Mouse (Mus musculus): ENCODE measurements around the gene Prkce.

The Prkce gene

GRCm38 (mm10) chr17:86167320-86168230 is at the start of gene Prkce:
Gene Prkce, plus strand, starts transcription at chr17:86167785.
- CTCF ChIA-PET, result interaction anchor here (0.7 to 1.7 kb wide), 10 partner anchors 50 to 540 kb away, joined by 3 to 6 read pairs (median 4); no protein-coding TSS in a partner anchor
- POLR2A ChIA-PET, result interaction anchor here (0.7 to 1.7 kb wide), 8 partner anchors 9 to 1170 kb away, joined by 3 to 8 read pairs (median 4); partner anchors contain the start of gene Srbd1 (in 1 of the 4)

GRCm38 (mm10) chr17:86123146-86123545 is 44.4 kb upstream of the Prkce start:
- POLR2A ChIA-PET, result no interaction called here
- CTCF ChIA-PET, result no interaction called here

- CTCF ChIA-PET, result interaction anchor here in 1 of 4 experiments (0.6 kb wide), 2 partner anchors 12 to 126 kb away, joined by 3 read pairs; no protein-coding TSS in a partner anchor
- POLR2A ChIA-PET, result no interaction called here
Observed at GRCm38 (mm10) chr17:86125908-86126307, 41.7 kb upstream of the Prkce start.

- POLR2A ChIA-PET, result interaction anchor here in 2 of 4 experiments (0.6 to 1.2 kb wide), 2 partner anchors 9 to 12 kb away, joined by 3 to 4 read pairs; no protein-coding TSS in a partner anchor
Observed at GRCm38 (mm10) chr17:86128198-86128597, 39.4 kb upstream of the Prkce start.

GRCm38 (mm10) chr17:86132534-86132933 is 35.1 kb upstream of the Prkce start:
- CTCF ChIA-PET, result interaction anchor here in 2 of 4 experiments (0.6 to 1.4 kb wide), 7 partner anchors 13 to 467 kb away, joined by 3 to 5 read pairs (median 4); partner anchors contain the start of gene Srbd1 (in 1 of the 2)
- POLR2A ChIA-PET, result interaction anchor here in 1 of 4 experiments (1.2 to 3.2 kb wide), 2 partner anchors 13 to 16 kb away, joined by 5 to 13 read pairs; partner anchors contain the start of gene Srbd1

More at GRCm38 (mm10) chr17:86128198-86128597, 39.4 kb upstream of the Prkce start:
- CTCF ChIA-PET, result no interaction called here

GRCm38 (mm10) chr17:86134461-86134860 is 33.1 kb upstream of the Prkce start:
- ChIA-PET CTCF (interaction anchor here in 2 of 4 experiments (0.7 to 3.1 kb wide), 3 partner anchors 11 to 470 kb away, joined by 5 to 13 read pairs (median 5); partner anchors contain the start of gene Srbd1 (in 1 of the 2)), POLR2A (interaction anchor here in 1 of 4 experiments (0.5 to 1.3 kb wide), 4 partner anchors 18 to 166 kb away, joined by 3 read pairs; no protein-coding TSS in a partner anchor)

GRCm38 (mm10) chr17:86135835-86136234 is 31.8 kb upstream of the Prkce start:
- POLR2A ChIA-PET, result interaction anchor here in 2 of 4 experiments (1.0 to 1.3 kb wide), 2 partner anchors 19 to 20 kb away, joined by 3 read pairs; no protein-coding TSS in a partner anchor
- CTCF ChIA-PET, result interaction anchor here (0.6 to 3.1 kb wide), 14 partner anchors 9 to 1581 kb away, joined by 3 to 13 read pairs (median 3); partner anchors contain the start of gene Srbd1 (in 2 of the 4)

- ChIA-PET POLR2A (interaction anchor here in 2 of 4 experiments (0.7 to 1.9 kb wide), 16 partner anchors 12 to 609 kb away, joined by 3 to 5 read pairs (median 3); partner anchors contain the start of gene Epas1 (in 1 of the 2)), CTCF (interaction anchor here in 3 of 4 experiments (0.6 to 1.4 kb wide), 7 partner anchors 9 to 82 kb away, joined by 3 to 5 read pairs (median 5); no protein-coding TSS in a partner anchor)
Observed at GRCm38 (mm10) chr17:86144537-86145078, 23.0 kb upstream of the Prkce start.

GRCm38 (mm10) chr17:86145079-86145951 is 22.3 kb upstream of the Prkce start, which contains the start of gene Srbd1:
Gene Srbd1, minus strand, starts transcription at chr17:86145175.
- POLR2A ChIA-PET, result interaction anchor here in 3 of 4 experiments (0.6 to 1.9 kb wide), 19 partner anchors 12 to 1301 kb away, joined by 3 to 5 read pairs (median 3); partner anchors contain the start of genes Calm2 (in 1 of the 3) and Epas1 (in 1 of the 3)
- CTCF ChIA-PET, result interaction anchor here in 3 of 4 experiments (0.6 to 1.4 kb wide), 7 partner anchors 10 to 956 kb away, joined by 3 to 8 read pairs (median 5); no protein-coding TSS in a partner anchor

GRCm38 (mm10) chr17:86149726-86150125 is 17.9 kb upstream of the Prkce start:
- POLR2A ChIA-PET, result interaction anchor here in 1 of 4 experiments (1.0 to 1.5 kb wide), 2 partner anchors 12 to 958 kb away, joined by 5 read pairs; partner anchors contain the start of gene Socs5
- CTCF ChIA-PET, result interaction anchor here in 1 of 4 experiments (0.7 kb wide), 1 partner anchor 12 kb away, joined by 3 read pairs; no protein-coding TSS in a partner anchor

- ChIA-PET CTCF (interaction anchor here in 2 of 4 experiments (0.6 to 1.2 kb wide), 3 partner anchors 9 to 15 kb away, joined by 3 to 5 read pairs (median 4); no protein-coding TSS in a partner anchor), POLR2A (interaction anchor here in 2 of 4 experiments (0.6 to 1.0 kb wide), 3 partner anchors 10 to 849 kb away, joined by 3 to 5 read pairs (median 4); no protein-coding TSS in a partner anchor)
Observed at GRCm38 (mm10) chr17:86150867-86151348, 16.7 kb upstream of the Prkce start.

- POLR2A ChIA-PET, result interaction anchor here in 1 of 4 experiments (1.1 to 1.4 kb wide), 2 partner anchors 9 to 12 kb away, joined by 3 to 4 read pairs; partner anchors contain the start of gene Srbd1
- CTCF ChIA-PET, result interaction anchor here in 1 of 4 experiments (0.8 kb wide), 1 partner anchor 1563 kb away, joined by 4 read pairs; no protein-coding TSS in a partner anchor
Observed at GRCm38 (mm10) chr17:86156999-86157398, 10.6 kb upstream of the Prkce start.

- POLR2A ChIA-PET, result interaction anchor here in 1 of 4 experiments (1.2 to 2.2 kb wide), 2 partner anchors 23 to 283 kb away, joined by 3 to 13 read pairs; no protein-coding TSS in a partner anchor
- CTCF ChIA-PET, result interaction anchor here (0.6 to 3.4 kb wide), 9 partner anchors 8 to 882 kb away, joined by 3 to 33 read pairs (median 4); no protein-coding TSS in a partner anchor
Observed at GRCm38 (mm10) chr17:86162672-86163071, 4.9 kb upstream of the Prkce start.

GRCm38 (mm10) chr17:86164416-86164815 is 3.2 kb upstream of the Prkce start:
- CTCF ChIA-PET, result no interaction called here

GRCm38 (mm10) chr17:86166051-86166566 is 1.5 kb upstream of the Prkce start:
- CTCF ChIA-PET, result interaction anchor here in 2 of 4 experiments (1.0 to 1.7 kb wide), 3 partner anchors 8 to 279 kb away, joined by 3 to 5 read pairs (median 3); no protein-coding TSS in a partner anchor
- POLR2A ChIA-PET, result interaction anchor here in 3 of 4 experiments (0.5 to 1.4 kb wide), 6 partner anchors 10 to 1949 kb away, joined by 3 to 9 read pairs (median 3); no protein-coding TSS in a partner anchor

More at GRCm38 (mm10) chr17:86164416-86164815, 3.2 kb upstream of the Prkce start:
- POLR2A ChIA-PET, result interaction anchor here in 1 of 4 experiments (0.6 kb wide), 1 partner anchor 19 kb away, joined by 3 read pairs; the partner anchor contains the start of gene Srbd1

Measured in embryonic stem cell, embryonic (primary cell).